Mouse (Mus musculus) megakaryocyte, embryonic 14.5 days (primary cell): ENCODE data around the gene Cpxm1.

Experiments used
- FLI1 ChIP-seq: IDR thresholded peaks from 2 replicates; pipeline ENCODE4 v1.6.1; 2012; ENCODE audit warnings: low read length, inconsistent platforms, mixed read lengths
- GATA1 ChIP-seq: IDR thresholded peaks from 3 replicates; pipeline ENCODE4 v1.6.1; 2012; ENCODE audit warnings: mixed read lengths, low read length, inconsistent platforms, borderline replicate concordance

DNA sequence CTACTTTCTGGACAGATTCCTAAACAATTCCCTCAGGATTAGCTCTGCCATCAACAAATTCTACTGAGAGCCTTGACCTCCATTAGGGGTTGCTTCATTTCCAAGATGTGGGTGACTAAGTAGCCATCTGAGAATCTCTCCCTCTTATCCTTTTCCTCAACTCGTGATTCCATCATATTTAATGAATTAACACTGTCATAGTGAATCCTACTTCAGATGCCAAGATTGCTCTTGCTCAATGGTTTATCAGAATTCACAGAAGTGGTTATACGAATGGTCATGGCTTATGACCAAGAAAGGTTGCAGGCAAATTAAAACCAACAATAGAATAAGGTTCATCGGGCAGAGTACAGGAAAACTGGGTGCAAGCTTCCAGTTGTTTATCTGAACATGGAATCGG, 4.5 kb upstream of the Cpxm1 start:
- TF ChIP-seq GATA1 (no peak), FLI1 (no peak)
